Mouse (Mus musculus): Measurements from ENCODE around the gene Fbxl3. TPM values are rescaled to one million over a fixed set of nuclear protein-coding genes. Genes with fewer than 3 reads are reported as not detected.

Gene Fbxl3
- 11.8 and 16.2 TPM in 2 replicates for polyA plus RNA-seq (2016; fragmentation: Nextera tagmentation; extraction: Ambion mirVana)

DNA sequence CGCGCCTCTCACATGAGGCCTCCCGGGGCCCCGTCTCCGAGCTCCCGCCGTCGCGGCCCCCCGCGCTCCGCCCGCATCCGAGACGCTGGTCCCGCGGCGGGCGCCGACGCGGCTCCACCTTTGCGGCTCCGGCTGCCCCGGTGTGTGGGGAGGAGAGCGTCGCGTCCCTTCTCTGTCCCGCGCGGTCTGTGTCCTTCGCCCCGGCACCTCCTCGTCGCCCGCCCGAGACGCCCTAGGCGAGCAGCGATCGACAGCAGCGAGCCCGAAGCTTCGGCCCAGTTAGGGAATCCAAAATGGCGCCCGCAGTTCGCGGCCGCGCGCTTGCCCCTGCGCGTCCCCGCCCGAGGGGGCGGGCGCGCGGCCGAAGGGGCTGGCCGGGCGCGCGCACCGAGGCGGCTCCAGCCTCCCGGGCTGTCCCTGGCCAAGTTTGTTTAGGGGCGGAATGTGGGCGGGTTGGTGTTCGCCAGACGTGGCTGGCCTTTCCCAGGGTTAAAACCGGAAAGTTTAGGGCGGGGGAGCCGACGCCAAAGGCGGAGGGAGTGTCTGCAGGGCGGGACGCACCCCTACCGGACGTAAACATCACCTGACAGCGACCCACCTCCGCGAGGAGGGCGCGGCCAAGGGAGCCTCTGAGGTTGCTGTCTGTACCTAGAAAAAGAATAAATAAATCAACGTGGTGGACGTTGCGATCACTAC lies at the start of gene Fbxl3:
Gene Fbxl3 (minus strand): TSS at position 329 of the 696 bp plus-strand sequence.
- H3K36me3 ChIP-seq = peaks cover 22% of the 10 kb centered on the region
- no peaks in the 10 kb centered on the region for H3K9me3 ChIP-seq (replicated peaks)
- no peaks in the 10 kb centered on the region for H3K27me3 ChIP-seq (ENCODE audit: low read depth, poor library complexity, severe bottlenecking)
- DNase-seq (ENCODE audit: low spot score) = peak; percentile 89
- H3K4me1 ChIP-seq = peaks cover 14% of the 10 kb centered on the region
- WGBS = under 1% methylated on average over 88 of the region's 88 CpGs
- H3K4me3 ChIP-seq = peak within 1 kb of the TSS; percentile 89
- H3K27ac ChIP-seq = peak within 1 kb of the TSS; percentile 99

- Histone ChIP-seq H3K27ac (no peak overlapping the region), H3K36me3 (peaks cover 69% of the 10 kb centered on the region), H3K27me3 (ENCODE audit: low read depth, poor library complexity, severe bottlenecking) (no peaks in the 10 kb centered on the region), H3K4me3 (no peak overlapping the region), H3K9me3 (replicated peaks) (no peaks in the 10 kb centered on the region), H3K4me1 (no peaks in the 10 kb centered on the region)
- WGBS = 85% methylated on average over 2 of the region's 2 CpGs
- peak; percentile 35 for DNase-seq (ENCODE audit: low spot score)
These were observed 32.6 kb upstream of the Fbxl3 start for GRCm38 (mm10) chr14:103131991-103132390.

DNA sequence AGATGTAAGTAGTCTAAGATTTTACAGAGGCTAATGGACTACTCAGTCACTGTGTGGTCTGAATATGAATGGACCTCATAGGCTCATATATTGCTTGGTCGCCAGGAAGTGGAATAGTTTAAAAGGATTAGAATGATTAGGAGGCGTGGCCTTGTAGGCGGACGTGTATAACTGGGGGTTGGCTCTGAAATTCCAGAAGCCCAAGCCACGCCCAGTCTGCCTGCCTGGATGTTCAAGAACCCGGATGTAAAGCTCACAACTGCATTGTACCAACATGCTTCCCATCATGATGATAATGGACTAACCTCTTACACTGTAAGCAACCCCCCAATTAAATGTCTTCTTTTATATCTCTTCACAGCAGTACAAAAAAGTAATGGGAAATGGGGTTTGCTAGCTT lies 26.4 kb upstream of the Fbxl3 start:
- WGBS = 92% methylated on average over 6 of the region's 6 CpGs
- H3K4me3 ChIP-seq = no peak overlapping the region
- H3K36me3 ChIP-seq = peaks cover 79% of the 10 kb centered on the region
- H3K4me1 ChIP-seq = no peaks in the 10 kb centered on the region
- H3K27ac ChIP-seq = no peak overlapping the region
- no peaks in the 10 kb centered on the region for H3K9me3 ChIP-seq (replicated peaks)
- DNase-seq (ENCODE audit: low spot score) = no peak
- no peaks in the 10 kb centered on the region for H3K27me3 ChIP-seq (ENCODE audit: low read depth, poor library complexity, severe bottlenecking)

DNA sequence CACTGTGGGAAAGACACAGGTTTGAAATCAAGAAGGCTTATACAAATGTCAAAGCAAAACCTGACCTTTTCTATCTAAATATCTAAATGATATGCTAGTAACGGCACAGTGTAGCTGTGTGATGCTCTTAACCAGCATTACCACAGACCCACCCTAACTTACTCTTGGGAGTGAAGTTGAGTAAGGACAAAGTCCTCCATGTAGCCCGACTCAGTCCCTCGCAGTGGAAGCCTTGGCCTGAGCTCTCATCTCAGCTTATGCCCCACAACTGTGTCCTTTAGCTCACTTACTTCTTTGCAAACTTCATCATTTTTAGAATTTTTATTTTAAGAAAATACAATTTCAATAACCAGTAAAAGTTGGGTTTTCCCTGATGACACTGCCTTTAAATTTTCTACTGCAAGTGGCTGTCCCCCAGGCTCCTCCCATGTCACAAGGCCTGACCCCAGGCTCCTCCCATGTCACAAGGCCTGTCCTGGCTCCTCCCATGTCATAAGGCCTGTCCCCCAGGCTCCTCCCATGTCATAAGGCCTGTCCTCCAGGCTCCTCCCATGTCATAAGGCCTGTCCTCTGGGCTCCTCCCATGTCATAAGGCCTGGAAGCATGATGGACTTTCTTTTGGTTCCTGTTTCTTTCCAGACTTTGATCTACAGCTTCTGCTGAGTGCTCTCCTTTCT lies 15.8 kb upstream of the Fbxl3 start:
- Histone ChIP-seq H3K4me3 (no peak overlapping the region), H3K36me3 (peaks cover 66% of the 10 kb centered on the region), H3K9me3 (replicated peaks) (no peaks in the 10 kb centered on the region), H3K4me1 (no peaks in the 10 kb centered on the region), H3K27ac (no peak overlapping the region), H3K27me3 (ENCODE audit: low read depth, poor library complexity, severe bottlenecking) (no peaks in the 10 kb centered on the region)
- 95% methylated on average over 3 of the region's 3 CpGs for WGBS
- no peak for DNase-seq (ENCODE audit: low spot score)

DNA sequence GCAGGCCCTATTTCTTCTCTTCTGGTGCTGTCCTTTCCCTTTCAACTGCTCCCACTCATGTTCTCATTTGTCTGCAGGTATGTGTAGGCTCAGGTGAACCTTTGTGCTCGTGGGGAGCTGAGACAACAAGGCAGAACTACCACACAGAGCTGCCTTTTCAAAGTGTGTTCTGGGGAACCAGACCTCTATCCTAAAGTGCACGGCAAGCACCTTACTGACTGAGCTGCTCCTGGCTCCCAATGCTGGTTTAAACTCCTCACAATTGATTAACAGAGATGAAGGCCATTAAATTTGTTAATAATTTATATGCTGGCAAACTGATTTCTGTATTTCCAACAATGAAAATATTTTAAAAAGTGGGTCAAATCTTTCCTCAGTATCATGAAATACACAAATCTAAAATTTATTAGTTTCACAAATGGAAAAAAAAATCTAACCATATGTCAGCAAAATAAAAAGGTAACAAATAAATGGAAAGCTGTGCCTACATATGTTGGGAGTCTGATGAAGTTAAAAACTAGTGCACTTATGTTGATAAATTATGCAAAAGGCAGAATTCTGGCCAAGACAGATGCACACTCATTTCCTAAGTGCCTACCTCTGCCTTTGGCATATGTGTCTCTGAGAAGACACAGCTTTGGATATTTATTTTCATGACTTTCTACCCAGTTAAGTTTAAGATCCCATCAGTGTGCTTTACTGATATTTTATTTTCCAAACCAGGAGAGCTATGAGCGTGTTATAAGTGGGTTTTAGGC lies 13.4 kb upstream of the Fbxl3 start:
- WGBS = 84% methylated on average over 3 of the region's 3 CpGs
- H3K36me3 ChIP-seq = peaks cover 47% of the 10 kb centered on the region
- H3K27me3 ChIP-seq (ENCODE audit: low read depth, poor library complexity, severe bottlenecking) = no peaks in the 10 kb centered on the region
- H3K27ac ChIP-seq = no peak overlapping the region
- DNase-seq (ENCODE audit: low spot score) = no peak
- H3K4me3 ChIP-seq = no peak overlapping the region
- no peaks in the 10 kb centered on the region for H3K4me1 ChIP-seq
- H3K9me3 ChIP-seq (replicated peaks) = no peaks in the 10 kb centered on the region

- H3K9me3 ChIP-seq (replicated peaks) = no peaks in the 10 kb centered on the region
- peaks cover 19% of the 10 kb centered on the region for H3K36me3 ChIP-seq
- DNase-seq (ENCODE audit: low spot score) = no peak
- no peaks in the 10 kb centered on the region for H3K27me3 ChIP-seq (ENCODE audit: low read depth, poor library complexity, severe bottlenecking)
- no peak overlapping the region for H3K27ac ChIP-seq
- H3K4me3 ChIP-seq = no peak overlapping the region
- 91% methylated on average over 4 of the region's 4 CpGs for WGBS
- no peaks in the 10 kb centered on the region for H3K4me1 ChIP-seq
These were observed 10.6 kb upstream of the Fbxl3 start for GRCm38 (mm10) chr14:103109971-103110370.

DNA sequence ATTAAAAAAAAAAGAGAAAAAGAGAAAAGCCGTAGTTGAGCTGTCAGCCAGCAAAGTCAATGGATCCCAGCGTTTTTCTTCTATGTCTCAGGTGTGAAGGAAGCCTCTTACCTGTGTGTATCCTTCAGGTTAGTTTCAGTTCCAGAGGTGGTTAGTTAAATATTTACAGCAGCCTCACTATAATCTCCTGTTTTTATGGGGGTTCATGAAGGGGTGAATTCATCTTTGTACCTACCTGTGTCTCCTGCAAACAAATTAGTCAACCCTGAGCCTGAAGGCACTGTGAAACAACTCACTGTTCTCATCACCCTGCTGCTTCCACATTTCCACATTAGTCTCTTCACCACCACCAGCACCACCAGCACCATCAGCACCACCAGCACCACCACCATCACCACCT lies 6.9 kb upstream of the Fbxl3 start:
- no peaks in the 10 kb centered on the region for H3K9me3 ChIP-seq (replicated peaks)

GRCm38 (mm10) chr14:103102731-103103335 lies 3.5 kb upstream of the Fbxl3 start:
- 86% methylated on average over 10 of the region's 10 CpGs for WGBS
- H3K4me1 ChIP-seq = peaks cover 7% of the 10 kb centered on the region
- no peaks in the 10 kb centered on the region for H3K36me3 ChIP-seq
- H3K9me3 ChIP-seq (replicated peaks) = no peaks in the 10 kb centered on the region
- no peak for DNase-seq (ENCODE audit: low spot score)
- no peak overlapping the region for H3K27ac ChIP-seq
- H3K4me3 ChIP-seq = no peak overlapping the region
- no peaks in the 10 kb centered on the region for H3K27me3 ChIP-seq (ENCODE audit: low read depth, poor library complexity, severe bottlenecking)

More for the DNA sequence above, 6.9 kb upstream of the Fbxl3 start:
- H3K27me3 ChIP-seq (ENCODE audit: low read depth, poor library complexity, severe bottlenecking) = no peaks in the 10 kb centered on the region
- 89% methylated on average over 2 of the region's 2 CpGs for whole genome bisulfite sequencing
- H3K4me1 ChIP-seq = no peaks in the 10 kb centered on the region
- no peak for DNase-seq (ENCODE audit: low spot score)
- no peaks in the 10 kb centered on the region for H3K36me3 ChIP-seq
- no peak overlapping the region for H3K27ac ChIP-seq
- no peak overlapping the region for H3K4me3 ChIP-seq

DNA sequence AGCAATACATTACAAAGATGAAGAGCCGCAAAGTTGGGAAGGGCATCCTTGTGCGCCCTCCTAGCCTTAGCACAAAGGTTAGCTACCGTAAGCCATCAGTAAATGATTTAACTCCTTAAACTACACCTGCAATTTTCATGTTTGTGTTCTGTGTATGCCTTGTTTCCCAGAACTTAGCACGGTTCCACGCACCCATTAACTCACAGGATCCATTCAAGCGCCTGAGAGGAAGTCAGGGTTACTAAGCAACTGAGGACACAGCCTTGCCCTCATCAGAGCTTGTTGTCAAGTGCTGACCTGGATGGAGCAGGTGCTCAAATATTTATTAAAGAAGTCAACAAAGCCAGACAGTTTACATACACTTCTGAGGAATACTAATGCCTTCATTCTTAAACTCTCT lies 2.9 kb upstream of the Fbxl3 start:
- no peaks in the 10 kb centered on the region for H3K36me3 ChIP-seq
- no peak overlapping the region for H3K4me3 ChIP-seq
- no peaks in the 10 kb centered on the region for H3K9me3 ChIP-seq (replicated peaks)
- H3K27ac ChIP-seq = no peak overlapping the region
- no peak for DNase-seq (ENCODE audit: low spot score)
- peaks cover 13% of the 10 kb centered on the region for H3K4me1 ChIP-seq
- 80% methylated on average over 6 of the region's 6 CpGs for WGBS
- H3K27me3 ChIP-seq (ENCODE audit: low read depth, poor library complexity, severe bottlenecking) = no peaks in the 10 kb centered on the region

DNA sequence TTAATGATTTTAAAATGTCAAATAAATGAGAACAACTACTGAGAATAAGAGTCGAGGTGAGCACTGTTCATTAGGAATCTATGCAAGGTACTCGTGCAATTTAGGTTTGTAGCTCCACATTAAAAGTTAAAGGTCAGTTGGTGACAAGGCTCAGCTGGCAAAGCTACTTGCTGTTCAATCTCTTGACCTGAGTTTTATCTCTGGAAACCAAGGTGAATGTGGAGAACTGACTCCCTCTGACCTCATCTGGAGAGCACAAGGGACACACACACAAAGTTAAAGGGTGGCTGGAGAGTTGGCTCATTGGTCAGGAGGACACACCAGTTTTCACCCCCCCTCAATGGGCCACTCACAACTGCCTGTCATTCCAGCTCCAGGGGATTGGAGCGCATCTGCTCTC lies 1.8 kb upstream of the Fbxl3 start:
- no peak overlapping the region for H3K4me3 ChIP-seq
- H3K4me1 ChIP-seq = peaks cover 14% of the 10 kb centered on the region
- 85% methylated on average over 3 of the region's 3 CpGs for WGBS

DNA sequence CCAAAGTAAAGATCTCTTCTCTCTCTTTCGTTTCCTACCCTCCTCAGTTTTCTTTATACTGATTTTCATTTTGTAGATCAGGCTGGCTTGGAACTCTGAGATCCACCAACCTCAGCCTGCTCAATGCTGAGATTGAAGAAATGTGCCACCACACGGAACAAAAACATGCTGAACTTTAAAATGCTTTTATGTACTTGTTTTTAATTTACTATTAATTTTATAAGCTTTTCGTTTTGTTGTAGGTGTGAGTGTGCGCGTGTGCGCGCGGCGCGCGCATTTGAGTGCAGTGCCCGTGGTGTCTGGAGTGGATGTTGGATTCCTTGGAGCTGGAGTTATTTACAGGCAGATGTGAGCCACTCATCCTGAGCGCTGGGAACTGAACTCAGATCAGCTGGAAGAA lies 930 bp upstream of the Fbxl3 start:
- WGBS = 84% methylated on average over 13 of the region's 13 CpGs
- H3K4me1 ChIP-seq = peaks cover 14% of the 10 kb centered on the region
- no peak for DNase-seq (ENCODE audit: low spot score)
- peaks cover 13% of the 10 kb centered on the region for H3K36me3 ChIP-seq
- H3K27me3 ChIP-seq (ENCODE audit: low read depth, poor library complexity, severe bottlenecking) = no peaks in the 10 kb centered on the region
- H3K9me3 ChIP-seq (replicated peaks) = no peaks in the 10 kb centered on the region
- H3K4me3 ChIP-seq = peak overlapping the region; percentile 89; the same call in 1 of the 2 replicates
- no peak overlapping the region for H3K27ac ChIP-seq

More for the DNA sequence above, 1.8 kb upstream of the Fbxl3 start:
- Histone ChIP-seq H3K27me3 (ENCODE audit: low read depth, poor library complexity, severe bottlenecking) (no peaks in the 10 kb centered on the region), H3K27ac (no peak overlapping the region), H3K9me3 (replicated peaks) (no peaks in the 10 kb centered on the region), H3K36me3 (peaks cover 6% of the 10 kb centered on the region; the same call in 1 of the 2 replicates)
- DNase-seq (ENCODE audit: low spot score) = no peak

GRCm38 (mm10) chr14:103098587-103099235 lies 655 bp downstream of the Fbxl3 start:
- Histone ChIP-seq H3K4me1 (peaks cover 14% of the 10 kb centered on the region), H3K27ac (peak overlapping the region; percentile 99), H3K9me3 (replicated peaks) (no peaks in the 10 kb centered on the region), H3K36me3 (peaks cover 28% of the 10 kb centered on the region), H3K4me3 (peak overlapping the region; percentile 89), H3K27me3 (ENCODE audit: low read depth, poor library complexity, severe bottlenecking) (no peaks in the 10 kb centered on the region)
- under 1% methylated on average over 85 of the region's 86 CpGs for WGBS
- DNase-seq (ENCODE audit: low spot score) = peak; percentile 86

All from limb, embryonic 10.5 days (tissue).